Mouse (Mus musculus): Measurements from ENCODE around the gene Olfr1280. TPM values are rescaled to one million over a fixed set of nuclear protein-coding genes. Genes with fewer than 3 reads are reported as not detected.

Olfr1280 gene
- total RNA-seq (2023), result not detected

GRCm38 (mm10) chr2:111313717-111314116 lies at the start of gene Olfr1280:
Olfr1280 (plus strand) TSS chr2:111314017.

GRCm38 (mm10) chr2:111274006-111274405 lies 39.8 kb upstream of the Olfr1280 start, which contains the start of gene Olfr1277:
Olfr1277 (minus strand) TSS chr2:111274106.

GRCm38 (mm10) chr2:111289836-111290235 lies 24.0 kb upstream of the Olfr1280 start, which contains the start of gene Olfr1278:
Olfr1278 (plus strand) TSS chr2:111290136.

GRCm38 (mm10) chr2:111300374-111300773 lies 13.4 kb upstream of the Olfr1280 start, which contains the start of gene Olfr1279:
Olfr1279 (plus strand) TSS chr2:111300635.

GRCm38 (mm10) chr2:111326220-111326619 lies 12.4 kb downstream of the Olfr1280 start, which contains the start of gene Olfr1281:
Olfr1281 (plus strand) TSS chr2:111326520.

GRCm38 (mm10) chr2:111335976-111336375 lies 22.2 kb downstream of the Olfr1280 start, which contains the start of gene Olfr1282:
Olfr1282 (minus strand) TSS chr2:111336076.

GRCm38 (mm10) chr2:111366490-111366889 lies 52.7 kb downstream of the Olfr1280 start, which contains the start of gene Olfr1283:
Olfr1283 (plus strand) TSS chr2:111366790.

GRCm38 (mm10) chr2:111375222-111375621 lies 61.4 kb downstream of the Olfr1280 start, which contains the start of gene Olfr1284:
Olfr1284 (plus strand) TSS chr2:111375522.

Other genes starting within 250 kb of the Olfr1280 start
- gene Gm13941, start 208.0 kb upstream of the Olfr1280 start, total RNA-seq (2023), result not detected
- gene Gm15130, start 161.1 kb upstream of the Olfr1280 start, total RNA-seq (2023), result not detected
- not detected for gene 4930430A15Rik, start 84.4 kb upstream of the Olfr1280 start, total RNA-seq (2023)
- gene Olfr1275, start 78.7 kb upstream of the Olfr1280 start, total RNA-seq (2023), result not detected
- not detected for gene Olfr1276, start 59.5 kb upstream of the Olfr1280 start, total RNA-seq (2023)
- not detected for gene Olfr1277, start 39.9 kb upstream of the Olfr1280 start, total RNA-seq (2023)
- not detected for gene Olfr1278, start 23.9 kb upstream of the Olfr1280 start, total RNA-seq (2023)
- not detected for gene Olfr1279, start 13.4 kb upstream of the Olfr1280 start, total RNA-seq (2023)
- gene Olfr1281, start 12.5 kb downstream of the Olfr1280 start, total RNA-seq (2023), result not detected
- gene Olfr1282, start 22.1 kb downstream of the Olfr1280 start, total RNA-seq (2023), result not detected
- gene Olfr1283, start 52.8 kb downstream of the Olfr1280 start, total RNA-seq (2023), result not detected
- not detected for gene Olfr1284, start 61.5 kb downstream of the Olfr1280 start, total RNA-seq (2023)
- not detected for gene Olfr1286, start 109.1 kb downstream of the Olfr1280 start, total RNA-seq (2023)
- gene Olfr1287, start 135.1 kb downstream of the Olfr1280 start, total RNA-seq (2023), result not detected
- gene Olfr1288, start 160.1 kb downstream of the Olfr1280 start, total RNA-seq (2023), result not detected
- not detected for gene Olfr1289, start 166.8 kb downstream of the Olfr1280 start, total RNA-seq (2023)
- not detected for gene Olfr1290, start 179.8 kb downstream of the Olfr1280 start, total RNA-seq (2023)
- gene Olfr1291-ps1, start 183.2 kb downstream of the Olfr1280 start, total RNA-seq (2023), result not detected
- gene Olfr1293-ps, start 211.2 kb downstream of the Olfr1280 start, total RNA-seq (2023), result not detected
- gene Olfr1294, start 226.3 kb downstream of the Olfr1280 start, total RNA-seq (2023), result not detected

Measured in CD4-positive naive resting alpha-beta T cell, adult 76 days (primary cell).